Mouse (Mus musculus): ENCODE measurements around the gene Nccrp1.
A peak's percentile ranks its signal among the peaks of the same experiment; 100 is the strongest.
"Not testable (repeated sequence)": the region's sequence is repeated elsewhere in the genome, so short reads cannot be mapped to it uniquely, and the experiment has no call there.

Nccrp1 gene

GRCm38 (mm10) chr7:28568253-28568652 lies 21.2 kb upstream of the Nccrp1 start:
- peak; percentile 60 for DNase-seq

GRCm38 (mm10) chr7:28567539-28567938 lies 20.5 kb upstream of the Nccrp1 start:
- no peak for DNase-seq

- DNase-seq = no peak
Measured at GRCm38 (mm10) chr7:28565407-28565806, 18.4 kb upstream of the Nccrp1 start.

DNA sequence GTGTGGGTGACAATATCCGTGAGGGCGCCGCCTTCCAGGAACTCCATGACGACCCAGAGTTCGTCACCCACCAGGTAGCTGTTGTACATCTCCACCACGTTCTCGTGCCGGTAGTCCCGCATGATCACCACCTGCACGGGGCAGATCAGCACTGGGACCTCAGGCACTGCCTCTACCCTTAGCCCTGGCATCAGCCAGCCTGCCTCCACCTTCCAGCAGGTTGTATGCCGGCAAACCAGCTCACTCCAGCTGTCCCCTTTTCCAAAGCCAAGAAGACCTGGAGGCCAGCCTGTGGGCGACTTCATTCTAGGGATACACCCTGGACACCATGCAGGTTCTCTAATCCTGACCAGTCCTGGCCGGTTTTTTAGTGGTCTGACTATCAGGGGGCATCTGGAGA lies 15.9 kb upstream of the Nccrp1 start:
- DNase-seq = peak; percentile 70

DNA sequence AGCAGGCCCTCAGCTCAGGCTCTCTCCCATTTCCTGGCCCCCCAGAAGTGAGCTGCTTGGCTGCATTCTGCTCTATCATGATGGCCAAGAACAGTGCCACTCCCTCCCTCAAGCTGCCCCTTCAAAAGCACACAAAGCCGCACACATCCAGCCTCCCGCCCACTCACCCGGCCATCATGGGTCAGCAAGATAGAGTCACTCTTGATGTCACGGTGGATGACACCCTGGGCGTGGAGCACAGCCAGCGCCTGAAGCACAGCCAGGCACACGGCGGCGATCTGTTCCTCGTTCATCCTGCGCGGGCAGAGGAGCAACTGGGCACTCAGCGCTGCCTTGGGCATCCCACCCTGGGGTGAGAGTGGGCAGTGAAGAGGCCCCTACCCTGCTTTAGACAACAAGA lies 15.3 kb upstream of the Nccrp1 start:
- DNase-seq = peak; percentile 75

- DNase-seq = peak; percentile 60
Measured at GRCm38 (mm10) chr7:28561967-28562366, 14.9 kb upstream of the Nccrp1 start.

DNA sequence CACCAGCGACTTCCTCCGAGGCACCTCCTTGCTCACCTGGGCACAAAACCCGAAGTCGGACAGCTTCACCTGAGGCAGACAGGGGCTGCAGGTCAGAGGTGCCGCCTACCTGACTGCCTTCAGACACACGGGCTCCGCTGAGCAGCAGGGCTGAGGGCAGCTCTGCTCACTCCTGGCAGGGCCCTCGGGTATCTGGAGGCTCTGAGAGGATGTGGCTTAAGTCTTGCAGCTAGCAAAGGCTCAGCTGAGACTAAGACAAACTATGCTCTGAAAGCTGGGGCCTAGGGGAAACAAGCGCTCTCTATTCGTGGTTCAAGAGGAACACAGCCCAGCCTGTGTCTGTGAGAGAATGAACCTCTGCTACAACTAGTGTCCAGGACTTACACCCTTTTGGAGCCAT lies 13.8 kb upstream of the Nccrp1 start:
- peak; percentile 28 for DNase-seq

DNA sequence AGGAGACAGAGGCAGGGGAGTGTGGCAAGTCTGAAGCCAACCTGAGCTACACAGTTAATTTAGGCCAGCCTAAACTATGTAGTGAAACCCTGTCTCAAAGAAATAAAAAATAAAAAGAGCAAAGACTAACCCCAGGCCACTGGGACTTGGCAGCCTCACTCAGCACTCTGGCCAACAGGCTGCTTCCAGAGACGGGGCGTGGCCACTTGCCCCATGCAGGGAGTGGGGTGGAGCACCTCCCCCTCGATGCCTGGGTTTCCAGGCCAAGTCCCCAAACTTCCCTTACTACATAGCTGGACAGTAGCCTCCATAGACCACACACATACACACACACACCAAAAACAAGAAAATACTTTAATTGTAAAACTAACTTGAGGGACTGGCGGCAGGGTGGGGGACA lies 11.4 kb upstream of the Nccrp1 start:
- DNase-seq = peak; percentile 36

- DNase-seq = no peak
Measured at GRCm38 (mm10) chr7:28557708-28558107, 10.7 kb upstream of the Nccrp1 start.

DNA sequence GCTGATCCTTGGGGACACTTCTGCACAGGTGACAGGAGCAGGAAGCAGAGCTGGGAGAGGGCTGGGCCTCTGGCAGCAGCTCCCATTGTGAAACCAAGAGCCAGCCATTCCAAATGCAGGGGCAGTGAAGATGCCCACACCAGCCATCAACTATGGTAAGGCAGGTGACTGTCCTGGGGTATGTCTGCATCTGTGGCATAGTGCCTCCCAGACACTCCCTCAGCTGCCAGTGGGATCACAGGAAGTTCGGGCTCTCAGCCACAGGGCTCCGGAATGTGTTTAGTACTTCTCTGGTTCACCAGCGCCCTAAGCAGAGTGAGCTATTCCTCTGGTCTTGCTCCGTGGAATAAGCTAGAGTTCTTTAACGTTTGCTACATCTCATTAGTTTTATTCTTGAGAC lies 10.0 kb upstream of the Nccrp1 start:
- DNase-seq = no peak

DNA sequence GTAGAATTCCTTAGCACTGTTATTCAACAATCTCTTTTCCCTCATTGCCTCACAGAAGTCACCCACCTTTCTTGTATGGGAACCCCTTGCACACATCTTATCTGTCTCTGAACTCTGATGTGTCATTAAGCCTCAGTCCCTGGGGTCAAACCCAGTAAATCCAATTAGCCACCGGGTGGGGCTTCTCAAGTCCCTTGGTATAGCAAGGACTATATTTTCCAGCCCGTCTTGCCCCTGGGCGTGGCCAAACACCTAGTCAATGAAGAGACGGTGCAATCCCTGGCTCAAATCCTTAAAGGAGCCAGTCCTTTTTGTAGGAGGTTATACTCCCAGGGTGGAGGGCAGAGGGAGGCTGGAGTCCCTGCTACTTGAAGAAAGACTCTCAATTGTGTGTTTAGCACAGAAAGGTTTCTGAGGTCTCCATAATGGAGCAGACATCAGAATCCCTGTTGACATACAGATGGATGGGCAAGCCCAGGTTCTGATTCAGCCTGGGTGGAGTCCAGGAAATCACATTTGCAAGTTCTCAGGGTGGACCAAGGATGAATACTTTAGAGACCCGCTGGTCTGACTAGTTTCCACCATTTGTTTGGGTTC lies 9.0 kb upstream of the Nccrp1 start:
- no peak for DNase-seq

DNA sequence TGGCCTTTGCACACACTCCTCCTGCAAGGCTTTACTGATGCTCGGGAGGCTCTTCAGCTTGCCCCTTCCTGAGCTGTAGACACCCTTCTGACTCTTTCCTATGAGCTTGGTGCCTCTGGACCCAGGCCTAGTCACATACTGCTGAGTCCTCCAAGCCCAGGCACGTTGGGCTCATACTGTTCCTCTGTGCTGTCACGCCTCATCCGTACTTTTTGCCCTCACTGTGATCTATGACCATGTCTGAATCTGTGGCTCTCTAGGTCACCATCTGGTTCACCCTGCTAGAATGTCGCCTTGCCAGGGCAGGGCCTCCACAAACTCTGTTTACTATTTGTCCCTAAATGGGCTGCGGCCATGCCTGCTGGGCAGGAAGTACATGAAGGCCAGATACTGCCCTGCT lies 6.0 kb upstream of the Nccrp1 start:
- DNase-seq = no peak

DNA sequence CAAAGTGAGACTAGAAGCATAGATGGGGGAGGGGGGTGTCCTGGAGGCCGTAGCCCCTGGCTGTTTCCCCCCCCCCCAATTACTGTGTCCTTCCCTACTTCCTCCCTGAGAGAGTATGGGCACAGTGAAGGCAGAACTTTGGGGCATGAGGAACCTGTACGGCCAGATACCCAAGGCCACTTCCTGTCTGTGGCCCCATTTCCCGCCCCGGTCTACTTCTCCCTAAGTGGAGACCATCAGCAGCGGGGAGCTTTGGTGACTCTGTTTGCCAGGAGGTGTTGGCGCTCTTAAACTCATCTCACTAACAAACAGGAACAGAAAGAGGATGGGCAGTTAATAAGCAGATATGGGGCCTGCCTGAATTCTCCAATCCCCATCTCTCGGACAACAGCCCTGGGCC lies 574 bp upstream of the Nccrp1 start:
- DNase-seq = no peak

- DNase-seq = no peak
Measured at GRCm38 (mm10) chr7:28546649-28547048, 405 bp downstream of the Nccrp1 start.

DNA sequence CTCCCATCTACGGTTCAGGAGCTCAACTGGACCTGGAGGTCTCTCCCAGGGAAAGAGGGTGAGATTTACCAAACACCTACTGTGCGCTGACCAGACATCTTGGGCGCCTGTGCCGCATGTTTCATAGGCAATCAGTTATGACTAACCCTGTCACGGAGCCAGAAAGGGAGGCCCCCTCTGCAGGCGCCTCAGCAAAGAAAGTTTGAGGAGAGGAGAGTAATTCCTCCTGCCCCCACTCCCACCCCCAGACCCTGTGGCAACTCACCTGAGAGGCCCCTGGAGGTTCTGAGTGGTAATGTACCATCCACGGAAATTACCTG lies 1.2 kb downstream of the Nccrp1 start:
- DNase-seq = no peak

GRCm38 (mm10) chr7:28545048-28545890 lies 1.8 kb downstream of the Nccrp1 start:
- DNase-seq = no peak

DNA sequence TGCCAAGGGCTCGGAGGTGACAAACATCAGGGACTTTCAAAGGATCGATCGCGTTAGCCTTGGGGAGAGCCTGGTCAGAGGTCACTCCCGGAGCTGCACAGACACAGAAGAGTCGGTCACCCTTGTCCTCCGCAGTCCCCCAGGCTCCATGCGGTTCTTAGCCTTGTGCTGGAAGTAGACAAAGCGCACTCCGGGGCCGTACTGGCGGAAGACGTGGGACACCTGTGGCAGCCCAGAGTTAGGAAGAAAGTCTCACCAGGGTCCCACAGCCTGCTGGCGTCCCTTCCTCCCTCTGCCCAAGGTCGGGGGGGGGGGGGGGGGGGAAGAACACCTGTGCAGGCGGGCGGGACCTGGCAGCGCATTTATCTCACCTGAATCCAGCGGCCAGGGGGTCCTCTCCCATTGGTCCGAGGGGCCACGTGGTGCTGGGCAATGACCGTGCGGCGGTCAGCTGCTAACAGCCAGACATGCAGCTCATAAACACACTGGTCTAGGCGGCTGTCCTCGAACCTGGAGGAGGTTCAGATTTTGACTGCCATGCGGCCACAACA lies 2.9 kb downstream of the Nccrp1 start:
- DNase-seq = no peak

- DNase-seq = no peak
Measured at GRCm38 (mm10) chr7:28540526-28540925, 6.5 kb downstream of the Nccrp1 start, which contains the start of gene Sycn. Gene Sycn (plus strand): TSS chr7:28540885.

- DNase-seq = not testable (repeated sequence)
Measured at GRCm38 (mm10) chr7:28538886-28539285, 8.2 kb downstream of the Nccrp1 start.

DNA sequence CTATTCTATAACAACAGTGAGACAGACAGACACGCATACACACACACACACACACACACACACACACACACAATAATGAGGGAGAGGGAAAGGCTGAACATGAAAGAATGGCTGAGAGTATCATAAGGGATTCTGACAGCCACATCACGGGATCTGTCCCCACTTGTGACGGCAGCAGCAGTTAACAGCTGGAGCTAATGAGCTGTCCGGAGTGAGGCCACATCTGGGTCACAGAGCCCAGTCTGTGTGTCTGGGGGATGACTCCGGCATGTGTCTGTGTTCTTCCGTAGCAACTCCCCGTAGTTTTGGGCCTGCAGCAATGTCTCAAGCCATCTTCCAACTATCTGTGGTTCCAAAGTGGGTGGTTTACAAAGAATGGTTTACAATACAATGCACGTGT lies 15.0 kb downstream of the Nccrp1 start:
- DNase-seq = no peak

DNA sequence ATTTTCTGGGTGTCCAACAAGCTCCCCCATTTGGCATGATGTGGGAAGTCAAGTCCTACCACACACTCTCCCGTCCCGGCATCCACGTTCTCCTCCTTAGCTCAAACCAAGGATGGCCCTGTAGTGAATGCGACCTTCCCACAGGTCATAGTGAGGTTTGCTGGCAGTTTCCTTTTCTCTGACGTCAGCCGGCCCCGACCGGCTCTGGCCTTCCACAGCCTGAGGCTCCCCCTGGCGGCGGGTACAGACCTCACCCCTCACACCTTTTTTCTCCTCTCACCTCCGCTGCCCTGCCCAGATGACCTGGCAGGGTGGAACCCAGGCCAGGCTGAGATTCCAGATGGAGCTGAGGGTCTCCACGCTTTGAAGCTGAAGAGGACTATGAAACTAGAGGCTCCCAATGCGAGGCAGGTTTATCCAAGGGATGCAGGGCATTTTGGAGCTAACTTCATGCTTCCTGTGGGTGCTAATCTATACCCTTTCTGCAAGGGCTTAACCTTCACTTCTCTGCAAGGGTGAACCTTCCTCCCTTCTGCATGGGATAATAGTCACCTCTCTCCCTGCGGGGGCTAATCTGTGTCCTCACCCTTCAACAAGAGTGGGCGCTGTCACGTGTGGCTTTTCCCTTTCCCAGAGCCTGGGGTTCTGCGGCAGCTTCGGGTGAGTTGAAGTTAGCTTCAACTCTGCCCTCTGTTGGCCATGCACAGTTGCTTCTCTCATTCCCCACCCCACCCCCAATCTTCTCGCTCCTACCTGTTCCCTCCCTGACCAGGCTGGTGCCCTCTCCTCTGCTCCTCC lies 18.9 kb downstream of the Nccrp1 start:
- DNase-seq = peak; percentile 55

- not testable (repeated sequence) for DNase-seq
Measured at GRCm38 (mm10) chr7:28522536-28522935, 24.5 kb downstream of the Nccrp1 start, which contains the start of gene Ifnl3. Gene Ifnl3 (plus strand): TSS chr7:28522836.

GRCm38 (mm10) chr7:28511441-28511840 lies 35.6 kb downstream of the Nccrp1 start:
- DNase-seq = no peak
